Mouse (Mus musculus) G1E (cell line): Measurements from ENCODE around the gene Iars. TPM values are rescaled to one million over a fixed set of nuclear protein-coding genes. Genes with fewer than 3 reads are reported as not detected.

Experiments used
- ATAC-seq: 2 replicates; pipeline ENCODE4 v1.8.0; 2016; ENCODE audit warnings: mild to moderate bottlenecking; ENCODE audit not compliant: insufficient number of reproducible peaks, poor library complexity, low FRiP score, severe bottlenecking; ENCODE audit errors: extremely low read depth
- DNase-seq: peaks from one replicate; pipeline ENCODE4 v3.0.0; 2012; ENCODE audit warnings: low spot score
- H3K27me3 ChIP-seq: 2 replicates; pipeline ENCODE4 v1.6.1; 2012; ENCODE audit warnings: mild to moderate bottlenecking, low read length, inconsistent platforms; ENCODE audit not compliant: insufficient read depth
- H3K36me3 ChIP-seq: replicated peaks from 2 replicates; pipeline ENCODE3; 2012; ENCODE audit warnings: mild to moderate bottlenecking, inconsistent platforms
- H3K4me1 ChIP-seq: 2 replicates; pipeline ENCODE4 v1.6.1; 2012; ENCODE audit warnings: low read depth, low read length, inconsistent platforms, mixed read lengths; ENCODE audit not compliant: insufficient read depth
- H3K4me3 ChIP-seq: 2 replicates; pipeline ENCODE4 v1.5.1; 2012; ENCODE audit warnings: low read depth, mild to moderate bottlenecking, inconsistent platforms, low read length, moderate library complexity, mixed read lengths
- H3K9me3 ChIP-seq: replicated peaks from 2 replicates; pipeline ENCODE4 v1.6.1; 2012; ENCODE audit warnings: inconsistent platforms
- CTCF ChIP-seq: IDR thresholded peaks from 2 replicates; pipeline ENCODE4 v1.5.1; 2012; ENCODE audit warnings: low read depth, low read length, inconsistent platforms, mixed read lengths
- GATA1 ChIP-seq: IDR thresholded peaks from 2 replicates; pipeline ENCODE4 v1.6.1; 2012; ENCODE audit warnings: borderline replicate concordance, low read length, inconsistent platforms, mixed read lengths
- GATA2 ChIP-seq: IDR thresholded peaks from 2 replicates; pipeline ENCODE4 v1.6.1; 2012; ENCODE audit warnings: low read depth, low read length, inconsistent platforms, borderline replicate concordance
- POLR2AphosphoS5 ChIP-seq: IDR thresholded peaks from 2 replicates; pipeline ENCODE4 v1.6.1; 2012; ENCODE audit warnings: low read depth, low read length, inconsistent platforms; ENCODE audit not compliant: insufficient replicate concordance
- TAL1 ChIP-seq: conservative IDR thresholded peaks from 2 replicates; pipeline ENCODE4 v1.6.1; 2012; ENCODE audit warnings: low read depth, low read length, inconsistent platforms, mixed read lengths
- polyA plus RNA-seq: library from polyadenylated mRNA; stranded (reverse); fragments of >175 nt; gene quantifications from 2 replicates; pipeline ENCODE4 v1.2.3, GENCODE M21; 2012
- total RNA-seq, 2 experiments: library from RNA; stranded (forward) in 1 of 2; stranded (reverse) in 1 of 2; fragments of 200-1000 nt in 1 of 2; fragments of >200 nt in 1 of 2; fragmentation: Nextera tagmentation in 1 of 2; gene quantifications; 2 replicates each; pipeline ENCODE4 v1.2.3; 2014 to 2017

Gene Iars
- total RNA-seq (2014; fragmentation: Nextera tagmentation) (162 and 174 TPM in 2 replicates), total RNA-seq (2017) (65.3 and 73.4 TPM in 2 replicates), polyA plus RNA-seq (19.6 and 38.9 TPM in 2 replicates)

DNA sequence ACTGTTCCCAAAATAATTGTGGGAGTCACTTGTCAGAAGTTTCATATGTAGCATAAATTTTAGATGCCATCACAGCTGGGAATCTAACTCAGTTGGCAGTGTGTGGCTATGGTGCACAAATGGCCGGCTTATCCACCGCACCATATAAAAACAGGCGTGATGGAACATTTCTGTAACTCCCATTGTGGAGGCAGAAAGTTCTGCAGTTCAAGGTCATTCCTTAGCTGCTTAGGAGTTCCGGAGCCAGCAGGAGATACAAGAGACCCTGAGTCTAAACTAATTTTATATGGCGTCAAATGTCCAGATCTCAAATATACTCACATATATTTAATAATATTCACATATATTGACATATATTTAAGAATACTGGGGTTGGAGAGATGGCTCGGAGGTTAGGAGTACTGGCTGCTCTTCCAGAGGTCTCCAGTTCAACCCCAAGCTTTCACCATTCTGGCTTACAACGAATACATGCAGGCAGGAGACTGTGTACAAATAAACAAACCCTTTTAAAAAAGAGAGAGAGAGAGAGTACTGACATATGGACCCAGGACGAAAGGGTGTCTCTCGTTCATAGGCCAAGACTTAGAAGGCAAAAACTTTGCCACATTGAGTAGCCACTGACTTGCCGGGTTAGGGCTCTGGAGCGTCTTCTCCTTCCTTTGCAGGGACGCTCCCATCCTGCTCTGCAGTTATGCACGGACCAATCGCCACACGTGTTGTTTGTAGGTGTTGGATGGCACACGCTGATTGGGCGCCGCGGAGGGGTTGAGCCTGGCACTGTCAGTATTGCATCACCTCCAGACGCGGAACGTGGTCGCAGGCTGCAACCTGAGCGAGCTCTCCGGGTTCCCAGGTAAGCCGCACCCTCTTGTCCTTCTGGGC, at the start of gene Iars:
Gene Iars (plus strand): TSS at position 750 of the 882 bp plus-strand sequence.
- ATAC-seq: peak; percentile 99
- H3K36me3 ChIP-seq: peaks cover 62% of the 10 kb centered on the region

DNA sequence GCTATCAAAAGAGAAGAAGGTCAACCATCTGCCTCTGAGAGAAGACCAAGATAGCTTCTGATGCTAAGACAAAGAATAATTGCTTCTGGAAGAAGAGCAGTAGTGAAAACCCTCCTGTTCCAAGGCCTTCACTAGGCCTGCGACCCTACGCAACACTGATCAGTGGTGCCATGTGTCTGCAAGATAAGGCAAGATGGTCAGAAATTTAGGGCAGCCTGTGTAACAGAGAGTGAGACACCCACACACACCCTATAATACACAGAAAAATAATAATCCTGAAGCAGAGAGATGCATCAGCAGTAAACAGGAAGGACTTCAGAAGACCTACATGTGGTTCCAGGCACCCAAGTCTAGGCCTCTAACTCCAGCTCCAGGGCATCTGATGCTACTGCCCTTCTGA, 41.9 kb upstream of the Iars start:
- DNase-seq: no peak
- Histone ChIP-seq H3K9me3 (no peaks in the 10 kb centered on the region), H3K27me3 (no peaks in the 10 kb centered on the region), H3K36me3 (peaks cover 63% of the 10 kb centered on the region), H3K4me3 (no peak overlapping the region), H3K4me1 (peaks cover 13% of the 10 kb centered on the region)
- peak; percentile 49; the same call in 1 of the 2 replicates for ATAC-seq
- TF ChIP-seq GATA1 (no peak), CTCF (no peak), POLR2AphosphoS5 (no peak), TAL1 (no peak)

More for the DNA sequence above, at the start of gene Iars:
- peak within 1 kb of the TSS; percentile 89 for H3K4me3 ChIP-seq
- no peaks in the 10 kb centered on the region for H3K27me3 ChIP-seq
- peak; percentile 99 for DNase-seq
- H3K9me3 ChIP-seq: no peaks in the 10 kb centered on the region
- peaks cover 32% of the 10 kb centered on the region for H3K4me1 ChIP-seq
- no peak for TF ChIP-seq GATA2
- TF ChIP-seq GATA1: no peak
- TF ChIP-seq TAL1: no peak
- TF ChIP-seq CTCF: no peak
- no peak for TF ChIP-seq POLR2AphosphoS5

DNA sequence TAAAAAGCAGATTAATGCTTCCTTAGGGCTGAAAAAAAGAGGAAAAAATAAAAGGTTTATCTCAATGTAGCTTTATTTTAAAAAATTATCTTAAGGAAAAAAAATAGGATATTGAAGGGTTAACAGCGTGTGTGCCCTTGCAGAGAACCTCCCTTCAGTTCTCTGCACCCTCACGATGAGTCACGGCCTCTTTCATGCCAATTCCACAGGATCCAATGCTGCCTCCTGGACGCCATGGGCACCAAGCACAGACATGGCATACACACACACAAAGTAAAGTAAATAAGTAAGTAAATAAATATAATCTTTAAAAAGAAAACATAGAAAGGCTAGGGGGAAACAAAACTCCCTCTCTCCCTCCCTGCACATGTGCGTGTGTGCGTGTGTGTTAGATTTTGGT, 39.2 kb upstream of the Iars start:
- DNase-seq: no peak
- H3K36me3 ChIP-seq: peaks cover 57% of the 10 kb centered on the region
- TF ChIP-seq POLR2AphosphoS5: no peak
- TF ChIP-seq GATA1: no peak
- TF ChIP-seq TAL1: no peak
- no peak for TF ChIP-seq GATA2
- TF ChIP-seq CTCF: no peak
- H3K9me3 ChIP-seq: no peaks in the 10 kb centered on the region
- H3K27me3 ChIP-seq: no peaks in the 10 kb centered on the region
- H3K4me1 ChIP-seq: peaks cover 13% of the 10 kb centered on the region
- ATAC-seq: no peak
- H3K4me3 ChIP-seq: no peak overlapping the region

GRCm38 (mm10) chr13:49643669-49644362, 38.1 kb upstream of the Iars start:
- TF ChIP-seq GATA1: no peak
- ATAC-seq: no peak
- Histone ChIP-seq H3K36me3 (peaks cover 57% of the 10 kb centered on the region), H3K9me3 (no peaks in the 10 kb centered on the region), H3K27me3 (no peaks in the 10 kb centered on the region), H3K4me1 (peaks cover 13% of the 10 kb centered on the region), H3K4me3 (no peak overlapping the region)
- no peak for DNase-seq

- DNase-seq: no peak
- no peaks in the 10 kb centered on the region for H3K27me3 ChIP-seq
- H3K36me3 ChIP-seq: peaks cover 55% of the 10 kb centered on the region
- no peaks in the 10 kb centered on the region for H3K9me3 ChIP-seq
- TF ChIP-seq CTCF (no peak), GATA2 (no peak), TAL1 (no peak), GATA1 (no peak), POLR2AphosphoS5 (no peak)
- peaks cover 6% of the 10 kb centered on the region for H3K4me1 ChIP-seq
- no peak for ATAC-seq
- no peak overlapping the region for H3K4me3 ChIP-seq
Observed at GRCm38 (mm10) chr13:49644731-49645529, 37.0 kb upstream of the Iars start.

GRCm38 (mm10) chr13:49646019-49646418, 35.9 kb upstream of the Iars start:
- H3K9me3 ChIP-seq: no peaks in the 10 kb centered on the region
- TF ChIP-seq GATA2: no peak
- TF ChIP-seq GATA1: no peak
- TF ChIP-seq CTCF: no peak
- TF ChIP-seq TAL1: no peak
- TF ChIP-seq POLR2AphosphoS5: no peak
- H3K4me1 ChIP-seq: peaks cover 8% of the 10 kb centered on the region; the same call in 1 of the 2 replicates
- ATAC-seq: no peak
- no peaks in the 10 kb centered on the region for H3K27me3 ChIP-seq
- H3K36me3 ChIP-seq: peaks cover 54% of the 10 kb centered on the region
- no peak for DNase-seq
- H3K4me3 ChIP-seq: no peak overlapping the region
